Mouse (Mus musculus): ENCODE results near the gene Nckap5.
A peak's percentile ranks its signal among the peaks of the same experiment; 100 is the strongest.

Nckap5 gene

GRCm38 (mm10) chr1:126765506-126766170 lies 65.0 kb downstream of the Nckap5 start:
- no peak for DNase-seq (ENCODE audit: low spot score in 2 of 2)

DNA sequence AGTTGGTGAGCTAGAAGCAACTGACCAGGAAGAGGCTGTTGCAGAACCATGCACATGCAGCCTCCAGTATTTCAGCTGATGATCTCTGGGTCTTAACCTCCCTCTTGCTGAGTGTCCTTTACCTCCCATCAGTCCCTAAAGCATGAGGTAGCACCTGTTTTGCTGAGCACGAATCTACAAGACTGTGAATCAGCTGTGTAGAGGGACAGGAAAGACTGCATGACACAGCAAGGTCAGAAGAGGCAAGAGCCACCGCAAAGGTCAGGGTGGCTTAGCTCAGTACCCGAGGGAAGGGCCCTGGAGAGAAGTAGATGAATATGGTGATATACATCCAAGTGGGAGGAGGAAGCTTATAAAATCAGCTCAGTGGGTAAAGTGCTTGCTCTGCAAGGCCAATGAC lies 66.4 kb downstream of the Nckap5 start:
- no peak for DNase-seq (ENCODE audit: low spot score in 2 of 2)

DNA sequence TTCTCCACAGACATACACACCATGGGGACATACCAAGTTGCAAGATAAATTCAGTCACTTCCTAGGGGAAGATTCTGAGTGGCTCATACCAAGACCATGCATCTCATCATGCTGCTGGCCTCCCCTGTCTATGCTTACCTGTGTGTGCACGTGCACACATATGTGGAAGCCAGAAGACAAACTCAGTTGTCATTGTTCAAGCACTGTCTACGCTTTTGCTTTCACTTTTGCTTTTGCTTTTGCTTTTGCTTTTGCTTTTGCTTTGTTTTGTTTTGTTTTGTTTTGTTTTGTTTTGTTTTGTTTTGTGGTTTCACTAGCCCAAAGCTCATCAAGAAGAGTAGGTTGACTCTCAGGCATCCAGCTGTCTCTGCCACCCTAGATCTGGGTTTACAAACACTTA lies 67.4 kb downstream of the Nckap5 start:
- no peak for DNase-seq (ENCODE audit: low spot score in 2 of 2)

DNA sequence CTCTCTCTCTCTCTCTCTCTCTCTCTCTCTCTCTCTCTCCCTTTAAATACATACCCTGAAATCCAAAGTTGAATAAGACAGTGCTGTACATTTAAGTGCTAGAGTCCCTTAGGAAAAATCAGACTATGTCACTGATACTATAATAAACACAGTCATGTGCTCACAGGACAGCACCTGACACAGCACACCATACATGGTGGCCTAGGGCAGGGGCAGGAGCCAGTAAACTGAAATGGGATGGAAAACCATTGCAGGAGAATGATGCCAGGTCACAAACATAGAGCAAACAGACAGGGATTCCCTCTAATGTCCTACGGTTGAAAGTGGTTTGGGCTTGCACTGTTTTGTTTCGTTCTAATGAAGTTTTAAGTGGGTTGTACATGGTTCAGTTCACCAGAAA lies 70.2 kb downstream of the Nckap5 start:
- no peak for DNase-seq (ENCODE audit: low spot score in 2 of 2)

- no peak for DNase-seq (ENCODE audit: low spot score in 2 of 2)
These were observed 74.9 kb downstream of the Nckap5 start for GRCm38 (mm10) chr1:126755682-126756081.

- no peak for DNase-seq (ENCODE audit: low spot score in 2 of 2)
These were observed 77.0 kb downstream of the Nckap5 start for GRCm38 (mm10) chr1:126753611-126754010.

DNA sequence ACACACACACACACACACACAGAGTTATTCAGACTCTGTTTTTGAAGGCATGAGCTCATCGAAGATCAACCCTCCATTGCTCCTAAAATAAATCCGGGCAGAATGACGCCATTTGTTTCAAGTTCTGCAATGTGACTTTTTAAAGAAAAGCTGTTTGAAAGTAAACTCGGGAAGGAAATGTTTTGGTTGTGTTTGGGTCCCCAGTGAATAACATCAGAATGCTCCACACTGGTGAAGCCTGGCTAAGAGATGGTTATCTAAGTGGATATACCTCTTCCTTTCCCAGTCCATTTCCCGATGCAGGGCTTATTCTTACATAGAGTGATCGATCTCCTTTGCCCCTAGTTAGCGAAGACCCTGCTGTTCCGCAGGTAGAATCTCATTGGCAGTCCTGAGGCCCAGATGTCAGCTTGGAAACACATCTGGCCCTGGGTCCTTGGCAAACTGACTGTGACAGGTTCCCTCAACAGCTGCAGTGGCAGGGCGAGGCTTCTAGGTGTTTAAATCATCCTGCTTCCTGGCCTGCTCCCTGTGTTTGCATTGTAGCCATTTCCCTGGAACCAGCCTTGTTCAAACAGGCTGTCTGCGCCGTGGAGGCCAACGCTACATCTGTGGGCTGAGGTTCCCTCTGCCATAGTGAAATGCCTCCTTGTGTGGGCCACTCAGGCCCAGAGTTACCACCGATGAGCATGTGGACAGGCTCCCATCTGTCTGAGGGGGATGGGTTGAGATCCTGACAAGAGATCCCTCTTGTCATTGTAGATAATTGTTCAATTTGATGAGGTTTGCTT lies 78.2 kb downstream of the Nckap5 start:
- no peak for DNase-seq (ENCODE audit: low spot score in 2 of 2)

- no peak for DNase-seq (ENCODE audit: low spot score in 2 of 2)
These were observed 79.5 kb downstream of the Nckap5 start for GRCm38 (mm10) chr1:126751137-126751536.

- no peak for DNase-seq (ENCODE audit: low spot score in 2 of 2)
These were observed 80.4 kb downstream of the Nckap5 start for GRCm38 (mm10) chr1:126750156-126750555.

DNA sequence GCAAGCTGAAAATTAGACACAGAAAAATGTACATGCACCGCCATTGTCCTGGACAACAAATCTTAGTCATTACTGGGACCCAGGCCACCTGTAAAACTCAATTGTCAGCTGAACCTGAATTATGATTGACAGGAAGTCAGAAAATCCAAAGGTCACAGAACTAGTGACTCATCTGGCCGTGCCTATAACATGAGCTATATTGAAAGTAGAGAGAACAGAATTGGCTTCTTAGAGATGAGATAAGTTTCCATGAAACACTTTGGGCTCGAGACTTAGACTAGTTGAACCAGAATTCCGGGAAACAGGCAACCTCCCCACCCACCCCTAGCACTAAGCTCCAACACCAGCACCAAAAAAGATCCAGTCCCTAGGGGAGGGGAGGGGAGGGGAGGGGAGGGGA lies 82.7 kb downstream of the Nckap5 start:
- DNase-seq (ENCODE audit: low spot score in 2 of 2): no peak

- no peak for DNase-seq (ENCODE audit: low spot score in 2 of 2)
These were observed 85.0 kb downstream of the Nckap5 start for GRCm38 (mm10) chr1:126745482-126746136.

GRCm38 (mm10) chr1:126744631-126745305 lies 85.8 kb downstream of the Nckap5 start:
- DNase-seq (ENCODE audit: low spot score in 2 of 2): no peak

DNA sequence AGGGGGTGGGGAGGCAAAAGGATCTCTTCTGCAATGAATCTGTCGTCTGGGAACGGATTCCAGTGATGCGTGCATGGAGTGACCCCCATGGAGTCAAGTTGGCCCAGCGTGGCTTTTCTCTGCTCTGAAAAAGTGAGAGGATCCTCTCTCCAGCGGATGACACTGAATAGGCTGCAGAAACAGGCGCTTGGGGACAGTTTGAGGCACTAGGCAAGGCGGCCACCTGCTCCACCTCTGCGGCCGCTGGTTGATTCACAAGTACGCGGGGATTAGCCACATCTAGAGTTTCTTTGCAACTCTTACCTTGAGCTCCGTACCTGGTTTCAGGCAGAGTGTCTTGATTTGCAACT lies 92.3 kb downstream of the Nckap5 start:
- no peak for DNase-seq (ENCODE audit: low spot score in 2 of 2)

- DNase-seq (ENCODE audit: low spot score in 2 of 2): peak; percentile 9 to 11
These were observed 92.9 kb downstream of the Nckap5 start for GRCm38 (mm10) chr1:126737554-126738290.

DNA sequence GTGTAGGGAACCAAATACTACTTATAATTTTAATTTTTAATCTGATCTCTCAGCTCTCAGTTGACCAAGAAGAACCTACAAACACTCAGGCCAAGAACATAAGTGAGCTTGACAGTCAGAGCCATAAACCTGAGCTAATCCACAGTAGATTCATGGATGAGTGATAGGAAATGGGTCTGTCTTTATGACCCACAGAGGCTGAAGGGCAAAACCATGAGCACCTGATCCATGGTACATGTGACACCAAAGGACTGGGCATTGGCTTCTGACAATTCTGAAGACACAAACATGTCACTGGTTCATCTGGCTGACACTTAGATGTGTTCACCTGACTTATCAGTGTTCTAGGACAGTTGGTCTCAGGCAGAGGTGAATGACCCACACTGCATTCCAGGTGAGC lies 98.9 kb downstream of the Nckap5 start:
- no peak for DNase-seq (ENCODE audit: low spot score in 2 of 2)

GRCm38 (mm10) chr1:126726400-126727055 lies 104.1 kb downstream of the Nckap5 start:
- DNase-seq (ENCODE audit: low spot score in 2 of 2): no peak

GRCm38 (mm10) chr1:126725628-126726367 lies 104.8 kb downstream of the Nckap5 start:
- no peak for DNase-seq (ENCODE audit: low spot score in 2 of 2)

- DNase-seq (ENCODE audit: low spot score in 2 of 2): no peak
These were observed 108.7 kb downstream of the Nckap5 start for GRCm38 (mm10) chr1:126721917-126722316.

- DNase-seq (ENCODE audit: low spot score in 2 of 2): no peak
These were observed 110.8 kb downstream of the Nckap5 start for GRCm38 (mm10) chr1:126719733-126720348.

DNA sequence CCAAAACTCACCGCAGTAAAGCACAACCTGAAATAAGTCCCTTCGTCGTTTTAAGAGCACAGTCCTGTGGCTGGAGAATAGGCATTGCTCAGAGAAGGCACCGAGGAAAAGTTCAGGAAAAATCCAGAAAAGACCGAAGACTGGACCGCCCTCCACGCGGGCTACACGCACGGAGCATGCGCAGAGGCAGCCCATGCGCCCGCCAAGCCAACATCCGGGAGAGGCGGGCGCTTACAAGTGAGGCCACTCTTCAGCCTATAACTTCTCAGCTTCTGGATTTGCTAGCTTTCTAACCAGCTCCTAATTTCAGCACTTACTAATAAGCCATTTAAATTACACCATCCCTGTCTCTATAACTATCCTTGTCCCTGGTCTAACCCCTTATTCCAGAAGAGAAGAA lies 124.0 kb downstream of the Nckap5 start:
- no peak for DNase-seq (ENCODE audit: low spot score in 2 of 2)

Data from frontal cortex, postnatal 25 days (tissue).